Mouse (Mus musculus) neural tube, embryonic 14.5 days (tissue): ENCODE data around the gene Gramd1b. TPM values are rescaled to one million over a fixed set of nuclear protein-coding genes. Genes with fewer than 3 reads are reported as not detected.

Experiments used
- ATAC-seq: fragments of 200-750 bp; cut with Nextera tagmentation; 2 replicates; pipeline ENCODE4 v1.8.0; 2017; ENCODE audit warnings: low read depth, mild to moderate bottlenecking, moderate TSS enrichment, moderate library complexity
- H3K27ac ChIP-seq: fragments of 300-500 bp; sonication (generic); 2 replicates; pipeline ENCODE4 v1.5.1; 2014; ENCODE audit warnings: low read depth, mild to moderate bottlenecking, control low read depth, low read length, moderate library complexity, mixed read lengths
- H3K27me3 ChIP-seq: fragments of 300-500 bp; sonication (generic); 2 replicates; pipeline ENCODE4 v1.6.1; 2014; ENCODE audit warnings: low read length; ENCODE audit not compliant: control insufficient read depth, insufficient read depth
- H3K36me3 ChIP-seq: fragments of 300-500 bp; sonication (generic); 2 replicates; pipeline ENCODE4 v1.6.1; 2014; ENCODE audit warnings: low read length, mixed read lengths; ENCODE audit not compliant: control insufficient read depth, insufficient read depth
- H3K4me1 ChIP-seq: fragments of 300-500 bp; sonication (generic); 2 replicates; pipeline ENCODE4 v1.6.1; 2014; ENCODE audit warnings: low read length; ENCODE audit not compliant: control insufficient read depth, insufficient read depth
- H3K4me2 ChIP-seq: fragments of 300-500 bp; sonication (generic); 2 replicates; pipeline ENCODE4 v1.6.1; 2014; ENCODE audit warnings: mild to moderate bottlenecking, low read depth, low read length, control low read depth
- H3K4me3 ChIP-seq: fragments of 300-500 bp; sonication (generic); 2 replicates; pipeline ENCODE4 v1.5.1; 2014; ENCODE audit warnings: low read depth, low read length, control low read depth, mixed read lengths
- H3K9ac ChIP-seq: fragments of 300-500 bp; sonication (generic); replicated peaks from 2 replicates; pipeline ENCODE4 v1.6.1; 2014; ENCODE audit warnings: low read depth, mild to moderate bottlenecking, control low read depth, low read length, mixed read lengths
- H3K9me3 ChIP-seq: fragments of 300-500 bp; sonication (generic); 2 replicates; pipeline ENCODE4 v1.6.1; 2016; ENCODE audit warnings: low read length; ENCODE audit not compliant: control insufficient read depth
- WGBS: fragments of 180-500 bp; shearing (Covaris S2); extraction: QIAGEN DNeasy Blood & Tissue Kit; methylation state at CpG from one replicate; pipeline ENCODE4 v1.1.7; 2014; 5-methylcytosine and 5-hydroxymethylcytosine counted together
- polyA plus RNA-seq: library from polyadenylated mRNA; unstranded; fragments of >200 nt; fragmentation: Nextera tagmentation; extraction: Ambion mirVana; gene quantifications from 2 replicates; pipeline ENCODE4 v1.2.1, GENCODE M21; 2014

The Gramd1b gene
- polyA plus RNA-seq, 1 experiment from 2014 or later = 13.9 TPM

GRCm38 (mm10) chr9:40304243-40304642, 226.9 kb downstream of the Gramd1b start:
- H3K9ac ChIP-seq = no peak overlapping the region
- ATAC-seq = no peak
- H3K4me2 ChIP-seq = no peak overlapping the region
- no peaks in the 10 kb centered on the region for H3K4me1 ChIP-seq
- H3K9me3 ChIP-seq = no peaks in the 10 kb centered on the region
- H3K27ac ChIP-seq = no peak overlapping the region
- no peak overlapping the region for H3K4me3 ChIP-seq
- H3K36me3 ChIP-seq = peaks cover 55% of the 10 kb centered on the region
- no peaks in the 10 kb centered on the region for H3K27me3 ChIP-seq
- WGBS = 96% methylated on average over 8 of the region's 8 CpGs

GRCm38 (mm10) chr9:40302375-40302774, 228.8 kb downstream of the Gramd1b start:
- 91% methylated on average over 8 of the region's 8 CpGs for WGBS

GRCm38 (mm10) chr9:40301475-40301874, 229.7 kb downstream of the Gramd1b start:
- Histone ChIP-seq H3K4me2 (no peak overlapping the region), H3K4me1 (no peaks in the 10 kb centered on the region), H3K27ac (no peak overlapping the region), H3K36me3 (peaks cover 55% of the 10 kb centered on the region), H3K4me3 (no peak overlapping the region), H3K27me3 (no peaks in the 10 kb centered on the region), H3K9ac (no peak overlapping the region), H3K9me3 (no peaks in the 10 kb centered on the region)
- WGBS = 89% methylated on average over 5 of the region's 5 CpGs
- ATAC-seq = no peak

More at GRCm38 (mm10) chr9:40302375-40302774, 228.8 kb downstream of the Gramd1b start:
- H3K36me3 ChIP-seq = peaks cover 57% of the 10 kb centered on the region
- no peaks in the 10 kb centered on the region for H3K4me1 ChIP-seq
- no peak overlapping the region for H3K9ac ChIP-seq
- no peak overlapping the region for H3K4me2 ChIP-seq
- no peak overlapping the region for H3K4me3 ChIP-seq
- no peak for ATAC-seq
- no peaks in the 10 kb centered on the region for H3K9me3 ChIP-seq
- H3K27ac ChIP-seq = no peak overlapping the region
- no peaks in the 10 kb centered on the region for H3K27me3 ChIP-seq

- H3K27me3 ChIP-seq = no peaks in the 10 kb centered on the region
- no peak overlapping the region for H3K27ac ChIP-seq
- ATAC-seq = no peak
- H3K4me3 ChIP-seq = no peak overlapping the region
- WGBS = 93% methylated on average over 15 of the region's 15 CpGs
- H3K4me1 ChIP-seq = no peaks in the 10 kb centered on the region
- no peaks in the 10 kb centered on the region for H3K9me3 ChIP-seq
- H3K9ac ChIP-seq = no peak overlapping the region
- no peak overlapping the region for H3K4me2 ChIP-seq
- peaks cover 46% of the 10 kb centered on the region for H3K36me3 ChIP-seq
Measured at GRCm38 (mm10) chr9:40300018-40300989, 230.9 kb downstream of the Gramd1b start.

- WGBS = 93% methylated on average over 7 of the region's 7 CpGs
- H3K9me3 ChIP-seq = no peaks in the 10 kb centered on the region
- H3K4me1 ChIP-seq = no peaks in the 10 kb centered on the region
- ATAC-seq = no peak
- no peak overlapping the region for H3K4me3 ChIP-seq
- no peak overlapping the region for H3K4me2 ChIP-seq
- peaks cover 43% of the 10 kb centered on the region for H3K36me3 ChIP-seq
- H3K9ac ChIP-seq = no peak overlapping the region
- H3K27ac ChIP-seq = no peak overlapping the region
- H3K27me3 ChIP-seq = no peaks in the 10 kb centered on the region
Measured at GRCm38 (mm10) chr9:40299323-40299722, 231.9 kb downstream of the Gramd1b start.

- Histone ChIP-seq H3K9me3 (no peaks in the 10 kb centered on the region), H3K4me3 (no peak overlapping the region), H3K27ac (no peak overlapping the region), H3K4me1 (no peaks in the 10 kb centered on the region), H3K9ac (no peak overlapping the region), H3K4me2 (no peak overlapping the region), H3K36me3 (peaks cover 38% of the 10 kb centered on the region), H3K27me3 (no peaks in the 10 kb centered on the region)
- 96% methylated on average over 9 of the region's 9 CpGs for WGBS
- ATAC-seq = no peak
Measured at GRCm38 (mm10) chr9:40297969-40298368, 233.2 kb downstream of the Gramd1b start.

- 93% methylated on average over 5 of the region's 5 CpGs for WGBS
- Histone ChIP-seq H3K27me3 (no peaks in the 10 kb centered on the region), H3K4me2 (no peak overlapping the region), H3K9me3 (no peaks in the 10 kb centered on the region), H3K4me1 (no peaks in the 10 kb centered on the region), H3K27ac (no peak overlapping the region), H3K36me3 (peaks cover 26% of the 10 kb centered on the region), H3K4me3 (no peak overlapping the region), H3K9ac (no peak overlapping the region)
- no peak for ATAC-seq
Measured at GRCm38 (mm10) chr9:40296251-40296650, 234.9 kb downstream of the Gramd1b start.

GRCm38 (mm10) chr9:40294866-40295265, 236.3 kb downstream of the Gramd1b start:
- WGBS = 86% methylated on average over 1 of the region's 1 CpGs
- H3K4me2 ChIP-seq = no peak overlapping the region
- H3K36me3 ChIP-seq = peaks cover 34% of the 10 kb centered on the region

GRCm38 (mm10) chr9:40294210-40294609, 237.0 kb downstream of the Gramd1b start:
- no peak for ATAC-seq
- Histone ChIP-seq H3K4me3 (no peak overlapping the region), H3K9me3 (no peaks in the 10 kb centered on the region), H3K27me3 (no peaks in the 10 kb centered on the region), H3K4me2 (no peak overlapping the region), H3K4me1 (no peaks in the 10 kb centered on the region), H3K27ac (no peak overlapping the region), H3K9ac (no peak overlapping the region), H3K36me3 (peaks cover 31% of the 10 kb centered on the region)
- 84% methylated on average over 5 of the region's 5 CpGs for WGBS

More at GRCm38 (mm10) chr9:40294866-40295265, 236.3 kb downstream of the Gramd1b start:
- H3K27ac ChIP-seq = no peak overlapping the region
- H3K4me3 ChIP-seq = no peak overlapping the region
- ATAC-seq = no peak
- no peaks in the 10 kb centered on the region for H3K9me3 ChIP-seq
- H3K9ac ChIP-seq = no peak overlapping the region
- no peaks in the 10 kb centered on the region for H3K27me3 ChIP-seq
- no peaks in the 10 kb centered on the region for H3K4me1 ChIP-seq
